Mouse (Mus musculus) brain, embryonic 14.5 days (tissue): ENCODE measurements at regions not wholly inside any gene's neighbourhood (a gene's known extent, or its start where the extent isn't known, plus 50 kb on each side); places are given as distances from the start of the nearest gene placed in this dataset.

ENCODE experiments used
- DNase-seq: peaks from one replicate; pipeline ENCODE4 v3.0.0-alpha.2; 2011; ENCODE audit warnings: low read depth
- CTCF ChIP-seq: fragments of 200-500 bp; IDR thresholded peaks from 2 replicates; pipeline ENCODE4 v1.5.1; 2012; ENCODE audit warnings: inconsistent platforms, mild to moderate bottlenecking, moderate library complexity, borderline replicate concordance; ENCODE audit not compliant: insufficient read depth, insufficient read length; ENCODE audit errors: extremely low read depth
- POLR2A ChIP-seq: fragments of 200-500 bp; IDR thresholded peaks from 2 replicates; pipeline ENCODE4 v1.6.1; 2012; ENCODE audit warnings: mild to moderate bottlenecking, inconsistent platforms, borderline replicate concordance; ENCODE audit not compliant: poor library complexity, insufficient read depth, insufficient read length, severe bottlenecking; ENCODE audit errors: extremely low read depth

DNA sequence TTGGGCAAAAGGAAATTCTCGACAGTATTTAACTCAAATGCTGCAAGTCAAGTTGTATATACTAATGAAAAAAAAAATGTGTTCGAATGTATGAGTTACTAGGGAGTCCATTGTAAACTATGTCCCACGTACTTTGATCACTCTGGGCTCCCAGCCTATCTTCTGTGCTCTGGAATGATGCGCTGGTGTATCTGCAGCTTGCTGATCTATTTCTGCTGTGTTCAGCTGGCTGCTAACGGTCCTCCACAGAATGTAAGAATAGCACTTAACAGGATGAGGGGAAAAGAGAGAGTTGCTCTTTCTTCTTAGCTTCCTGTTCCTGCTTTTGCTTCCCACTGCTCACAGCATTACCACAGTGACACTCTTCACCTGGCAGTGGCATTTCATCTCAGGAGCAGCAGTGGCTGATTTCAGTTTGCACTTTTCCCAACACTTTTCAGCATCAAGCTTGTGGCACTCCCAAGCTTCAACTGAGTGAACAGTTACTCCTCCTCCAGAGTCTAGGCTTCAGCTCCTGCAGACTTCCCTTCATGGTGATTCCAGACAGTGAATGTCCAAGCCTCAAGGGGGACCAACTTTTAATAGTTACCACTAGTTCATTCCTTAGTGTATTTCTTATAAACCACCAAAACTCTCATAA, 425.9 kb downstream of the Arap2 start:
- TF ChIP-seq POLR2A (no peak), CTCF (no peak)
- DNase-seq, result no peak

DNA sequence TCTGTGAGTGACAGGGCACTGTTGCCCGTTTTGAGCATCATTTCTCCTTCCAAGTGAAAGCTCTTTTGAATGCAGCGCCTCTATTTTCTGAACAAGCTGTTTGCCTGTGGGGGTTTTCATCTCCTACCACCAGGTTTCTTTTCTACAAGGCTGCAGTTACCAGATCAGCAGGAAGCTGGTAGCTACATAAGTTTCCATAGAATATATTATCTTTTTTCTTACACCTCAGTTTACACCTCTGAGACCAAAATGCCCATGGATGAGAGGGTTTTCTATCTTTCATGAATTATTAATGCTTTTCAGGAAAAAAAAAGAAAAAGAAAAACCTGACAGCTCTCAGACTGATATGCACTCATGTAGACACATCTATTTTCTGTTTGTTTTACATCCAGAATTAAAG, 445.3 kb downstream of the Arap2 start:
- DNase-seq, result peak; percentile 57

DNA sequence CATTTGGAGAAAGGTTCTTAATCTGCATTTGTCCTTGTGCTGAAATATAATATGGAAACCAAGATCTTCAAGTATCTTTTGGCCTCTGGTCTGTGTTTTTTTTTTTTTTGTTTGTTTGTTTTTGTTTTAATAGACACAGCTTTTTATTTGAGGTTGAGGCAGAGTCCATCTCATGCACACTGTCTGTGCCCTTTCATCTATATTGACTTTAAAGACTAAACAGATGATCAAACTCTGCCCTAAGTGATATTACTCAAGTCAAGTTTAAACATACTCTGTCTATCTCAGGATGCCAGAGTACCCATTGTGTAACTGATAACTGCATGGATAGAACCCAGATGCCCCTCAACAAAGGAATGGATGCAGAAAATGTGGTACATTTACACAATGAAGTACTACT, 460.4 kb downstream of the Arap2 start:
- DNase-seq, result no peak
- TF ChIP-seq CTCF (no peak), POLR2A (no peak)

More for the DNA sequence above, 445.3 kb downstream of the Arap2 start:
- TF ChIP-seq POLR2A (no peak), CTCF (no peak)

GRCm38 (mm10) chr5:62296858-62297257, 469.1 kb downstream of the Arap2 start:
- no peak for DNase-seq

More at GRCm38 (mm10) chr5:62296858-62297257, 469.1 kb downstream of the Arap2 start:
- no peak for TF ChIP-seq CTCF
- TF ChIP-seq POLR2A, result no peak
